Mouse (Mus musculus): Measurements from ENCODE around the gene Tuba3a. TPM values are rescaled to one million over a fixed set of nuclear protein-coding genes. Genes with fewer than 3 reads are reported as not detected.

The Tuba3a gene
- not detected in 2 replicates for polyA plus RNA-seq (2012; ENCODE audit: insufficient read depth, insufficient read length, missing spikeins)

DNA sequence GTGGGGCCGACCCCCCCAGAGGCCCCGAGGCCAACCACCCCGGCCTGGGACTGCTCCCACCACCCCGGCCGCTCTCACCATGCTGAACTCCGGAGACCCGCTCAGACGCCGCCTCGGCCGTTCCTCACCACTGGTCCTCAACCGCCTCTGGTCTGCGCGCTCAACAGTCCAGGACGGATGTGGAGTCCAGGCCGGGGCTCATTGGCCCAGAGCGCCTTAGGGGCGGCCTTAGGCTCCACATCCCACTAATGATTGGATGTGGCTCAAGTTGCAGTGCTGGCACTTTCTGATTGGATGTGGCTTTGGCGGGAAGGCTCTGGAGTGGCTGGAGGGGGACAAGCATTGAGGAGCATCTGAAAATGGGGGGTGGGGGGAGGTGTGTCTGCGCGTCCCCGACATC lies at the start of gene Tuba3a:
Tuba3a (minus strand) TSS at position 153 of the 400 bp plus-strand sequence.
- Histone ChIP-seq H3K4me3 (ENCODE audit: insufficient read depth, low read length) (no peak within 1 kb of the TSS), H3K4me1 (ENCODE audit: control insufficient read depth, insufficient read depth, low read length) (peaks cover 3% of the 10 kb centered on the region; the same call in 1 of the 2 replicates), H3K27ac (ENCODE audit: insufficient read depth, low read depth, low read length) (no peak within 1 kb of the TSS)
- TF ChIP-seq CTCF (IDR thresholded peaks at IDR 0.05; ENCODE audit: low read depth, low read length) (no peak), POLR2A (IDR thresholded peaks at IDR 0.05; ENCODE audit: borderline replicate concordance, low read depth, low read length) (no peak)

DNA sequence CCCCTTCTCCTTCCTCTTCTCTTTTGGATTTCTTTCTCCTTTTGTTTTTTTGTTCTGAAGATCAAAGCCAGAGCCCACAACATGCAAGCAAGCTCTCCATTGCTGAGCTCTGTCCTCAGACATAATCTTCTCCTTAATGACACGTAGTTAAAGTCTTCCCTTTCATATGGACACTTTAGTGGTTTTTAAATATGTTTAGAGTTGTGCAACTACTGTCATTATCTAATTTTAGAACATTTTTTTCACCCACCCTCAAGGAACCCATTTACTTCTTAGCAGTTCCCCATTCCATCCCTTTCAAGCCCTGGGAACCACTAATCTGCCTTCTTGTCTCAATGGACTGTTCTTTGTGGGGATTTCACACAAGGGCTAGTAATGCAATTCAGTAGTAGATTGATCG lies 48.5 kb upstream of the Tuba3a start:
- TF ChIP-seq POLR2A (IDR thresholded peaks at IDR 0.05; ENCODE audit: borderline replicate concordance, low read depth, low read length), result no peak
- TF ChIP-seq CTCF (IDR thresholded peaks at IDR 0.05; ENCODE audit: low read depth, low read length), result no peak
- peaks cover 38% of the 10 kb centered on the region for H3K4me1 ChIP-seq (ENCODE audit: control insufficient read depth, insufficient read depth, low read length)
- H3K27ac ChIP-seq (ENCODE audit: insufficient read depth, low read depth, low read length), result peak overlapping the region; percentile 37
- peak overlapping the region; percentile 15 for H3K4me3 ChIP-seq (ENCODE audit: insufficient read depth, low read length)

GRCm38 (mm10) chr6:125333112-125333899 lies 47.5 kb upstream of the Tuba3a start:
- peak overlapping the region; percentile 37 for H3K27ac ChIP-seq (ENCODE audit: insufficient read depth, low read depth, low read length)
- no peak for TF ChIP-seq POLR2A (IDR thresholded peaks at IDR 0.05; ENCODE audit: borderline replicate concordance, low read depth, low read length)
- no peak for TF ChIP-seq CTCF (IDR thresholded peaks at IDR 0.05; ENCODE audit: low read depth, low read length)

GRCm38 (mm10) chr6:125330626-125331326 lies 44.9 kb upstream of the Tuba3a start:
- no peak for TF ChIP-seq CTCF (IDR thresholded peaks at IDR 0.05; ENCODE audit: low read depth, low read length)
- peak; percentile 73; the same call in 1 of the 2 replicates for TF ChIP-seq POLR2A (IDR thresholded peaks at IDR 0.05; ENCODE audit: borderline replicate concordance, low read depth, low read length)
- no peak overlapping the region for H3K27ac ChIP-seq (ENCODE audit: insufficient read depth, low read depth, low read length)

More at GRCm38 (mm10) chr6:125333112-125333899, 47.5 kb upstream of the Tuba3a start:
- Histone ChIP-seq H3K4me3 (ENCODE audit: insufficient read depth, low read length) (peak overlapping the region; percentile 15), H3K4me1 (ENCODE audit: control insufficient read depth, insufficient read depth, low read length) (peaks cover 28% of the 10 kb centered on the region)

GRCm38 (mm10) chr6:125328243-125328642 lies 42.4 kb upstream of the Tuba3a start:
- Histone ChIP-seq H3K4me1 (ENCODE audit: control insufficient read depth, insufficient read depth, low read length) (peaks cover 11% of the 10 kb centered on the region), H3K27ac (ENCODE audit: insufficient read depth, low read depth, low read length) (no peak overlapping the region), H3K4me3 (ENCODE audit: insufficient read depth, low read length) (no peak overlapping the region)
- no peak; the same call in 1 of the 2 replicates for TF ChIP-seq CTCF (IDR thresholded peaks at IDR 0.05; ENCODE audit: low read depth, low read length)

More at GRCm38 (mm10) chr6:125330626-125331326, 44.9 kb upstream of the Tuba3a start:
- Histone ChIP-seq H3K4me3 (ENCODE audit: insufficient read depth, low read length) (peak overlapping the region; percentile 63), H3K4me1 (ENCODE audit: control insufficient read depth, insufficient read depth, low read length) (peaks cover 23% of the 10 kb centered on the region)

- TF ChIP-seq POLR2A (IDR thresholded peaks at IDR 0.05; ENCODE audit: borderline replicate concordance, low read depth, low read length) (no peak), CTCF (IDR thresholded peaks at IDR 0.05; ENCODE audit: low read depth, low read length) (no peak)
- Histone ChIP-seq H3K4me3 (ENCODE audit: insufficient read depth, low read length) (no peak overlapping the region), H3K4me1 (ENCODE audit: control insufficient read depth, insufficient read depth, low read length) (no peaks in the 10 kb centered on the region), H3K27ac (ENCODE audit: insufficient read depth, low read depth, low read length) (no peak overlapping the region)
These were observed 39.5 kb upstream of the Tuba3a start for GRCm38 (mm10) chr6:125325337-125325736.

DNA sequence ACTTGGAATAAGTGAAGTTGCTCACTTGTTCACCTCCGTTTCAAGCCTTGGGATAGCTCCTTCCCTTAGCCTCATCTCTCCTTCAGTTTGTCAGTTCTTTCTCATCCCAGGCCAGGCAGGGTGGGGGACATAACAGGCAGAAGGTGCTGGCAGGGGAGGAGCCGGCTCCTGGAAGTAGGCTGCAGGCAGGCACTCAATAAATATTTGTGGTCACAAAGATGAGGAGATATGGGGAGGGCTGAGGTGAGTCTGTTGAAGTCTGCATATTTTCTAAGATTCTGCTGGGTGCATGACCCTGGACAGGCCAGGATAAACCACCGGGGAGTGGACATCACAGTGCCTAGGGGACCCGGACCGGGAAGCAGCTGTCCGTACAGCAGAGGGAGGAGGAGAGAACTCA lies 37.7 kb upstream of the Tuba3a start:
- Histone ChIP-seq H3K27ac (ENCODE audit: insufficient read depth, low read depth, low read length) (no peak overlapping the region), H3K4me1 (ENCODE audit: control insufficient read depth, insufficient read depth, low read length) (no peaks in the 10 kb centered on the region), H3K4me3 (ENCODE audit: insufficient read depth, low read length) (no peak overlapping the region)
- TF ChIP-seq CTCF (IDR thresholded peaks at IDR 0.05; ENCODE audit: low read depth, low read length), result no peak
- TF ChIP-seq POLR2A (IDR thresholded peaks at IDR 0.05; ENCODE audit: borderline replicate concordance, low read depth, low read length), result no peak

GRCm38 (mm10) chr6:125322794-125323193 lies 37.0 kb upstream of the Tuba3a start:
- H3K4me3 ChIP-seq (ENCODE audit: insufficient read depth, low read length), result no peak overlapping the region
- H3K4me1 ChIP-seq (ENCODE audit: control insufficient read depth, insufficient read depth, low read length), result no peaks in the 10 kb centered on the region
- H3K27ac ChIP-seq (ENCODE audit: insufficient read depth, low read depth, low read length), result no peak overlapping the region
- TF ChIP-seq POLR2A (IDR thresholded peaks at IDR 0.05; ENCODE audit: borderline replicate concordance, low read depth, low read length) (no peak), CTCF (IDR thresholded peaks at IDR 0.05; ENCODE audit: low read depth, low read length) (no peak)

GRCm38 (mm10) chr6:125321114-125321855 lies 35.4 kb upstream of the Tuba3a start:
- Histone ChIP-seq H3K4me1 (ENCODE audit: control insufficient read depth, insufficient read depth, low read length) (no peaks in the 10 kb centered on the region), H3K4me3 (ENCODE audit: insufficient read depth, low read length) (no peak overlapping the region), H3K27ac (ENCODE audit: insufficient read depth, low read depth, low read length) (no peak overlapping the region)
- no peak for TF ChIP-seq POLR2A (IDR thresholded peaks at IDR 0.05; ENCODE audit: borderline replicate concordance, low read depth, low read length)
- TF ChIP-seq CTCF (IDR thresholded peaks at IDR 0.05; ENCODE audit: low read depth, low read length), result no peak

Data from bone marrow macrophage, adult 2 months (primary cell).